In genomic region chrX:107679203-107679602, GRCm38 (mm10) we compare ENCODE assay signal across 9 mouse cellular contexts. TPM values are rescaled to one million over a fixed set of nuclear protein-coding genes. Genes with fewer than 3 reads are reported as not detected.
A peak's percentile ranks its signal among the peaks of the same experiment; 100 is the strongest.
DNase-seq lines count a peak whose midpoint lies in the region; ATAC-seq and TF ChIP-seq lines count a peak whose summit lies in the region.
"Had no signal": no experiment of that assay in that cellular context is flagged by ENCODE, and none has a peak within 500 bp of the region (broad histone marks: within the 10 kb centered on the region; RNA-seq: fewer than 3 reads in every experiment).

No protein-coding gene starts in this region.

- H3K4me1 ChIP-seq in heart, embryonic 15.5 days (replicated peaks) = no peaks in the 10 kb centered on the region
- H3K4me1 ChIP-seq in hindbrain, embryonic 10.5 days (replicated peaks) = no peaks in the 10 kb centered on the region
- H3K4me1 ChIP-seq in midbrain, embryonic 12.5 days = no peaks in the 10 kb centered on the region
- H3K4me1 ChIP-seq in thymus, adult 2 months (replicated peaks; ENCODE audit: control insufficient read depth, insufficient read depth, low read length) = no peaks in the 10 kb centered on the region

- TF ChIP-seq POLR2A in thymus, adult 2 months (IDR thresholded peaks at IDR 0.05; ENCODE audit: control insufficient read depth, extremely low read depth, insufficient read depth, low read length, poor library complexity) = no peak

- H3K27ac ChIP-seq in heart, embryonic 15.5 days = no peak overlapping the region
- no peak overlapping the region for H3K27ac ChIP-seq in hindbrain, embryonic 10.5 days
- H3K27ac ChIP-seq in midbrain, embryonic 12.5 days (replicated peaks) = no peak overlapping the region
- no peak overlapping the region for H3K27ac ChIP-seq in thymus, adult 2 months (ENCODE audit: control insufficient read depth, insufficient read depth, low read length)

- no peaks in the 10 kb centered on the region for H3K36me3 ChIP-seq in heart, embryonic 15.5 days
- H3K36me3 ChIP-seq in hindbrain, embryonic 10.5 days = no peaks in the 10 kb centered on the region
- H3K36me3 ChIP-seq in midbrain, embryonic 12.5 days = no peaks in the 10 kb centered on the region
- H3K36me3 ChIP-seq in thymus, adult 2 months (ENCODE audit: control insufficient read depth, insufficient read depth, low read length) = no peaks in the 10 kb centered on the region

- intact Hi-C loops in heart, postnatal 36 days (cut with DNase I) = no loop called here

- TF ChIP-seq CTCF in thymus, adult 2 months (IDR thresholded peaks at IDR 0.05; ENCODE audit: borderline replicate concordance, control insufficient read depth, extremely low read depth, insufficient read depth, low read length, poor library complexity) = no peak

- H3K4me2 ChIP-seq in heart, embryonic 15.5 days = peak overlapping the region; percentile 57
- peak overlapping the region; percentile 47 for H3K4me2 ChIP-seq in midbrain, embryonic 12.5 days (replicated peaks)

- DNase-seq in heart, postnatal 36 days = no peak
- peak; percentile 13 for DNase-seq in brain, adult 2 months (ENCODE audit: low read depth, low spot score)
- DNase-seq in hindbrain, embryonic 10.5 days (ENCODE audit: low spot score) = no peak
- DNase-seq in left cerebral cortex, adult 9 months (ENCODE audit: low spot score in 2 of 2) = no peak
- DNase-seq in thymus, adult 2 months = no peak
- no peak for DNase-seq in frontal cortex, postnatal 14 days (ENCODE audit: low spot score in 2 of 2)

- no peak overlapping the region for H3K9ac ChIP-seq in heart, embryonic 15.5 days
- H3K9ac ChIP-seq in midbrain, embryonic 12.5 days (replicated peaks) = 0 out of 2 replicates have a peak overlapping the region, but pooled peaks have one; percentile 15

- H3K9me3 ChIP-seq in heart, embryonic 15.5 days (replicated peaks) = no peaks in the 10 kb centered on the region
- no peaks in the 10 kb centered on the region for H3K9me3 ChIP-seq in hindbrain, embryonic 10.5 days
- no peaks in the 10 kb centered on the region for H3K9me3 ChIP-seq in midbrain, embryonic 12.5 days

- peak overlapping the region; percentile 42 for H3K4me3 ChIP-seq in heart, embryonic 15.5 days
- H3K4me3 ChIP-seq in hindbrain, embryonic 10.5 days = peak overlapping the region; percentile 39
- H3K4me3 ChIP-seq in midbrain, embryonic 12.5 days = peak overlapping the region; percentile 30
- H3K4me3 ChIP-seq in thymus, adult 2 months (ENCODE audit: control insufficient read depth, insufficient read depth, low read length) = no peak overlapping the region

- 8% methylated on average over 10 of the region's 10 CpGs for WGBS in heart, embryonic 15.5 days
- 19% methylated on average over 10 of the region's 10 CpGs for WGBS in hindbrain, embryonic 10.5 days
- WGBS in midbrain, embryonic 12.5 days = 12% methylated on average over 10 of the region's 10 CpGs
- 4% methylated on average over 10 of the region's 10 CpGs for WGBS in thymus, adult 2 months

- H3K27me3 ChIP-seq in heart, embryonic 15.5 days = peaks cover 24% of the 10 kb centered on the region
- H3K27me3 ChIP-seq in hindbrain, embryonic 10.5 days (ENCODE audit: insufficient read depth, poor library complexity, severe bottlenecking) = peaks cover 49% of the 10 kb centered on the region
- H3K27me3 ChIP-seq in midbrain, embryonic 12.5 days = peaks cover 41% of the 10 kb centered on the region
- H3K27me3 ChIP-seq in thymus, adult 2 months (ENCODE audit: control insufficient read depth, insufficient read depth, low read length) = no peaks in the 10 kb centered on the region

- no peak for ATAC-seq in heart, embryonic 15.5 days (replicated peaks; ENCODE audit: insufficient number of reproducible peaks, insufficient read depth, low FRiP score, low read depth)
- no peak for ATAC-seq in midbrain, embryonic 12.5 days (ENCODE audit: low FRiP score, low read depth)

RNA-seq across cellular contexts. Expression of gene Tbx22, which starts 11.4 kb away (rescaled TPM):
- polyA plus RNA-seq in heart, embryonic 15.5 days (2015; fragmentation: Nextera tagmentation; extraction: Ambion mirVana) = 0.08 TPM in 1 of 2 replicates, not detected in the other
- not detected for total RNA-seq in heart, postnatal 36 days (2021)
- polyA plus RNA-seq in hindbrain, embryonic 10.5 days (2016; fragmentation: Nextera tagmentation; extraction: Ambion mirVana) = 0.31 TPM in 1 of 2 replicates, not detected in the other
- 0.22 TPM in 1 of 2 replicates, not detected in the other for polyA plus RNA-seq in midbrain, embryonic 12.5 days (2016; fragmentation: Nextera tagmentation; extraction: Ambion mirVana)
- polyA plus RNA-seq in thymus, adult 2 months (2012; rRNA removed) = not detected in 2 replicates
- total RNA-seq: hematopoietic stem cell, adult 5-6 weeks had no signal
